Mouse (Mus musculus) embryonic fibroblast, embryonic 13.5 days (primary cell): ENCODE data around the gene Coro6.
A peak's percentile ranks its signal among the peaks of the same experiment; 100 is the strongest.

Source experiments
- CTCF ChIP-seq: IDR thresholded peaks from 2 replicates; pipeline ENCODE4 v1.5.1; 2011; ENCODE audit warnings: mild to moderate bottlenecking, control low read depth, low read length, moderate library complexity, borderline replicate concordance; ENCODE audit not compliant: insufficient read depth
- POLR2A ChIP-seq: IDR thresholded peaks from 2 replicates; pipeline ENCODE4 v1.6.1; 2011; ENCODE audit warnings: low read depth, mild to moderate bottlenecking, control low read depth, low read length, moderate library complexity

- TF ChIP-seq POLR2A (peak; percentile 74), CTCF (no peak)
These were observed 29.5 kb downstream of the Coro6 start for GRCm38 (mm10) chr11:77491502-77492291.
